Mouse (Mus musculus): ENCODE data around the gene Mgam. TPM values are rescaled to one million over a fixed set of nuclear protein-coding genes. Genes with fewer than 3 reads are reported as not detected.
"Not testable (repeated sequence)": the region's sequence is repeated elsewhere in the genome, so short reads cannot be mapped to it uniquely, and the experiment has no call there.

Mgam gene
- polyA plus RNA-seq, 1 experiment from 2014 or later = not detected

DNA sequence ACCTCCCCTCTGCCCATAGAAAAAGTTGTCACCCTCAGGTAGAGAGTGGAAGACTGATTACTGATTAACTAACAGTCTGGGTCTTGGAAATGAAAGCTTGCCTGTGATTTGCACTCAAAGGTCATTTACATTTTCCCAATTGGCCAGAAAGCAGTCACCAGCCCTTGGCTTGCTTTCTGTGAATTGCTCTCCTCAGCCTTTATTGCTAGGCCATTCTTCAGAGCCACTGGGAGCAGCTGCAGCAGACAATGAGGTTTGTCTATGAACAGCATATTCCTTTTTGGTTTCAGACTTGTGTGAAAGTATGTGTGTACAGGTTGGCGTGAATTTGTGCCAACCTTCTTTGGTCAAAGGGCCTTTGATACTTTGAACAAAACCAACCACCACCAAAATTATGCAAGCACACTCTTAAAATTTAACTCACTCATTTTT lies 6.0 kb downstream of the Mgam start:
- no peak for TF ChIP-seq CTCF (IDR thresholded peaks at IDR 0.05)
- in situ Hi-C loops (cut with MboI; ENCODE audit: low pct_unique_long_range_greater_than_20kb) = no loop called here
- no peaks in the 10 kb centered on the region for H3K27me3 ChIP-seq
- POLR2A ChIA-PET = no interaction called here
- DNase-seq (ENCODE audit: low read depth, low spot score) (no peak), ATAC-seq (no peak)
- CTCF ChIA-PET = no interaction called here

DNA sequence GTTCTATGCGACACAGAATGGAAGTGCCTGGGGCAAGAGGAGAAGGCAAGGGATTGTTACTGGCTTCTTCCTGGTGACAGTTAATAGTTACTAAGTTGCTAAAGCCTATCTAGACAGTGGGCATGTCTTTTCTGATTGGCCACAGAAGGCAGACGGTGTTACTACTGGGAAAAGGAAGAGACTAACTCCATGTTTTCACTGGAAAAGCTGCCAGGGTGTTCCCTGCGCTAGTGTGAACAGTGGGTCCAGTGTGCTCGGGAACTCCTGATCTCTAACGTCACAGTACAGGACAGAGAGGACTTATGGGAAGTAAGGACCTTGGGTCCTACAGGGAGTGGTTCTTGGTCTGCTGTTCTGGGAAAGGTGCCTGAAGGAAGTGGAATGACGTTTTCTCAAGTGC lies 6.9 kb downstream of the Mgam start:
- in situ Hi-C loops (cut with MboI; ENCODE audit: low pct_unique_long_range_greater_than_20kb) = no loop called here
- POLR2A ChIA-PET = no interaction called here
- no peak for ATAC-seq
- H3K27me3 ChIP-seq = peaks cover 8% of the 10 kb centered on the region
- CTCF ChIA-PET = no interaction called here
- no peak for TF ChIP-seq CTCF (IDR thresholded peaks at IDR 0.05)
- no peak for DNase-seq (ENCODE audit: low read depth, low spot score)

DNA sequence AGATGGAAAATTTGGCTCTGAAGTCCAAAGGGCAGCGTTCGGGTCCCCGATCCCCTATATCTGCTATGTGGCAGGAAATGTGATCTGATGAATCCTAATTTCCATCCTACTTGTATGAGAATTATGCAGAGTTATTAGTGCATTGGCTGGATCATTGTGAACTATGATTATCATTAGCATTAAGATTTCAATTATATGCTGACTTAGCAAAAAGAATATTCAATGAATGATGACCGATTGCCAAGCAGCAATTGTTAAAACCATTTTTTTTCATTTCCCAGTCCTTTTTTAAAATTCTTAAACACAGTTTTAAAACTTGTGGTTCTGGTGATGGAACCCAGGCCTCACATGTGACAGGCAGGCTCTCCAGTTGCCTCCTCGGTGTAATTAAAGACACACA lies 9.1 kb downstream of the Mgam start:
- no peak for ATAC-seq
- POLR2A ChIA-PET = no interaction called here
- peaks cover 13% of the 10 kb centered on the region for H3K27me3 ChIP-seq
- in situ Hi-C loops (cut with MboI; ENCODE audit: low pct_unique_long_range_greater_than_20kb) = no loop called here
- no peak for TF ChIP-seq CTCF (IDR thresholded peaks at IDR 0.05)
- DNase-seq (ENCODE audit: low read depth, low spot score) = no peak
- CTCF ChIA-PET = interaction anchor here (1.2 kb wide), 1 partner anchor 17 kb away, joined by 3 read pairs; no protein-coding TSS in a partner anchor

DNA sequence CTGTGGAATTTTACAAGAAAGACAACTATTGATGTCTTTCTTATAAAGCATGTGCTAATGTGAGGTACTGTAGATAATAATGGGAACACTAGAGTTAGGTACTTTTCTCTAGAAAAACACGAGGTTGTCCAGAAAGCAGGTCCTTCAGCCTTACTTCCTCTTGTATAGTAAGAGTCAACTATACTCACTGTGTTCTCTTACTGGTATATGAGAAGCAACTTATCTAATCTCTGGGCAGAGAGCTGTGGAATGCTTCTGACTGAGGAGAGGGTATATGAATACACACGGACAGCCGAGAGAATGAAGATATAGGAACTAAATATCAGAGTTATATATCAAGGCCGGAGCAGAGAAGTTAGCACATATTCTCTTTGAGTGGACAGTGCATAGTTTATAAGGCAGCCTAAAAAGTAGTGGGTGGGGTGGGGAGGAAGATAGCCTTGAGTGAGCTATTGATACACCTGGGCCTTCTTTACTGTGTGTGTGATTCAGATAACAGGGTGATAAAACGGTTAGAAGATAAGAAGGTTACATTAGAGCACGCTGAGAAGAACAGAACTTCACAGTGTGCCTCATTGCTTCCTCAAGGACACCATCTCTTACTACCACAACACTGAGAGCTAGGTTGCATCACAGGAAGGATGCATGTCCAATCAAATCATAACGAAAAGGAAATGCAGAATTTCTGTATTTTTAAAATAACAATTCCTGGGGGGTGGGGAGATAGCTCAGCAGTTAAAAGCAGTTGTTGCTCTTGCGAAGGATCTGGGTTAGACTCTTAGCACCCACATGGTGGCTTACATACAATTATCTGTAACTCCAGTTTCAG lies 12.3 kb downstream of the Mgam start:
- CTCF ChIA-PET = no interaction called here
- in situ Hi-C loops (cut with MboI; ENCODE audit: low pct_unique_long_range_greater_than_20kb) = no loop called here

DNA sequence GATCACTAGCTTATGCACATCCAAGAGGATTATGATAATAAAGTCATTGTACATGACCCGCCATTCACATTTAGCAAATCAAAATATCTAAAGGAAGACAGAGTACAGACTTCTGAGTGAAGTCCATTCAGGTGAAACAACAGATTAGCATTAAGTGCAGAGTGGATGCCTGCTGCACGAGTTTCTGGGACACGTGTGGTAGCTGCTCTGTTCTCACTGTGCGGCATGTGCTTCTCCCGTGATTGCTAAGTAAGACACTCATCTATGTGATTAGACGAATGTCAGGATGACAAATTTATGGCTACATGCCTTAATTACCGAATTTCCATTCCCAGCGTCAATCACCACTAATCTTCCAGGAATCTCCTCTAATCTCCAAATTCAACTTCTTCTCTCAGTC lies 17.1 kb downstream of the Mgam start:
- TF ChIP-seq CTCF (IDR thresholded peaks at IDR 0.05) = no peak
- in situ Hi-C loops (cut with MboI; ENCODE audit: low pct_unique_long_range_greater_than_20kb) = no loop called here
- peaks cover 23% of the 10 kb centered on the region for H3K27me3 ChIP-seq
- no peak for DNase-seq (ENCODE audit: low read depth, low spot score)
- ChIA-PET POLR2A (no interaction called here), CTCF (no interaction called here)
- ATAC-seq = no peak

More for the DNA sequence above, 12.3 kb downstream of the Mgam start:
- ATAC-seq (no peak), DNase-seq (ENCODE audit: low read depth, low spot score) (no peak)
- H3K27me3 ChIP-seq = peaks cover 24% of the 10 kb centered on the region
- no peak for TF ChIP-seq CTCF (IDR thresholded peaks at IDR 0.05)
- POLR2A ChIA-PET = no interaction called here

DNA sequence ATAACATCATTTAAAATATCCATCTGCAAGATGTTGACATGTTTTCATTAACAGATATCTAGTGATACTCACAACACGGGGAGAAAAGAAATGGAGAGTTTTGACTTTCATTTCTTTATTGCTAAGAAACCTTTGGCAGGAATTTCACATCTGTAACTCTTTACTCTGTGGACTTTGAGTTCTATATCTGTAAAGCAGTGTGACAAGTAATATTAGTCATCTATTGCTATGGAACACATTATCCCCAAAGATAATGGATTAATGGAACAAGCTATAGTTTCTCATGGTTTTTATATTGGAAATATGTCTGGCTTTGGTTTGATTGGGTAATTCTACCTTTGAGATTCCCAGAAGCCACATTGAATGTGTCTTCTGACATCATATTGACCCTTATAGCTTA lies 22.3 kb downstream of the Mgam start:
- ChIA-PET CTCF (no interaction called here), POLR2A (no interaction called here)
- ATAC-seq = no peak
- in situ Hi-C loops (cut with MboI; ENCODE audit: low pct_unique_long_range_greater_than_20kb) = no loop called here
- no peak for TF ChIP-seq CTCF (IDR thresholded peaks at IDR 0.05)
- DNase-seq (ENCODE audit: low read depth, low spot score) = no peak
- H3K27me3 ChIP-seq = peaks cover 12% of the 10 kb centered on the region

DNA sequence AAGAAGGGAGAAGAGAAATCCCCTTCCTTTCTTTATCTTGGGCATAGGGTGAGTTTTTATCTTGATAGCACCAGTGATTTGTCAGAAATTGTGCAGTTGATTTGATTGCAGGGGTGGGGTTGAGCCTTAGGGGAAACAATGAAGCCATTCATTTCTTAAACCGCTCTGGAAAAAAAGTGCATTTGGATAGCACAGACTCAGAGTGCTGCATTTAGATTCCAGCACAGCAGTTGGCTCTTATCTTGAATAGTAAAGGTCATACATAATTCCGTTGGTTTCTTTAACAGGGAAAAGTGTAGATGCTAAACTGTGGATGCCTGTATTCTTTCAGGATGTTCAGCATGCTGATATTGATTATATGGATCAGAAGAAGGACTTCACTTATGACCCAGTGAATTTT lies 32.3 kb downstream of the Mgam start:
- in situ Hi-C loops (cut with MboI; ENCODE audit: low pct_unique_long_range_greater_than_20kb) = no loop called here
- no peak for TF ChIP-seq CTCF (IDR thresholded peaks at IDR 0.05)
- H3K27me3 ChIP-seq = peaks cover 10% of the 10 kb centered on the region
- ATAC-seq (no peak), DNase-seq (ENCODE audit: low read depth, low spot score) (no peak)
- POLR2A ChIA-PET = no interaction called here
- CTCF ChIA-PET = no interaction called here

DNA sequence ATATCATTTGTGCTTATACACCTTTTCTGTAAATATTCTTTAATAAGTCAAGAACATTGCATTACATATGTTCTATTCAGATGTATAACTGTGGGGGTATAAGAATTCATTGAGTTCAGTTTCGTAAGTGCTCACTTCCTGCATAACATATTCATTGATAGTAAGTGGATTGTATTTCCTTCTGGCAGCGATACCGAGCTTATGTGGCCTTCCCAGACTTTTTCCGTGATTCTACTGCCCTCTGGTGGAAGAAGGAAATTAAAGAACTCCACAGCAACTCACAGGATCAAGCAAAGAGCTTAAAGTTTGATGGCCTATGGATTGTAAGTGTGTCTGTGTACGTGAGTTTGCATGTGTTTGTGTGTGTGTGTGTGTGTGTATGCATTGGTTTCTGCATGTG lies 60.5 kb downstream of the Mgam start:
- peaks cover 9% of the 10 kb centered on the region for H3K27me3 ChIP-seq
- ChIA-PET POLR2A (interaction anchor here (1.0 kb wide), 1 partner anchor 58 kb away, joined by 3 read pairs; no protein-coding TSS in a partner anchor), CTCF (interaction anchor here (0.9 to 1.8 kb wide), 6 partner anchors 8 to 265 kb away, joined by 3 to 8 read pairs (median 6); no protein-coding TSS in a partner anchor)
- in situ Hi-C loops (cut with MboI; ENCODE audit: low pct_unique_long_range_greater_than_20kb) = loop anchor here (5.0 kb wide), 2 partner anchors 72 to 207 kb away; no protein-coding TSS in a partner anchor
- peak; percentile 4 for DNase-seq (ENCODE audit: low read depth, low spot score)
- peak; percentile 74 for ATAC-seq
- peak; percentile 71 for TF ChIP-seq CTCF (IDR thresholded peaks at IDR 0.05)

DNA sequence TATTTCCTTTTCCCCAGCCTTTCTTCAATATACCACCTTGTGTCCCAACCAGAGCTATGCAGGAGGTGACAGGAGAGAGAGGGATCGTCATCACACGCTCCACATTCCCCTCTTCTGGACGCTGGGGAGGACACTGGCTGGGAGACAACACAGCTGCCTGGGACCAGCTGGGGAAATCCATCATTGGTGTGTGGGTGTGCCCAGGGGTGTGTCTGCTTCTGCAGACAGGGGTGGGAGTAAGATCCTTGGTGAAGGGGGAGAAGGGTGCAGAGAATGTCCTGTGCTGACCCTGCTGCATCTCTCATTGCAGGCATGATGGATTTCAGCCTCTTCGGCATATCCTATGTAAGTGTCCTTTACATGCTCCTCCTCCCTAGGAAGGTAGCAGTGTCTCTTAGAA lies 63.4 kb downstream of the Mgam start:
- H3K27me3 ChIP-seq; CTCF ChIA-PET; POLR2A ChIA-PET; DNase-seq (ENCODE audit: low read depth, low spot score); in situ Hi-C loops (cut with MboI; ENCODE audit: low pct_unique_long_range_greater_than_20kb); ATAC-seq: not testable (repeated sequence)

DNA sequence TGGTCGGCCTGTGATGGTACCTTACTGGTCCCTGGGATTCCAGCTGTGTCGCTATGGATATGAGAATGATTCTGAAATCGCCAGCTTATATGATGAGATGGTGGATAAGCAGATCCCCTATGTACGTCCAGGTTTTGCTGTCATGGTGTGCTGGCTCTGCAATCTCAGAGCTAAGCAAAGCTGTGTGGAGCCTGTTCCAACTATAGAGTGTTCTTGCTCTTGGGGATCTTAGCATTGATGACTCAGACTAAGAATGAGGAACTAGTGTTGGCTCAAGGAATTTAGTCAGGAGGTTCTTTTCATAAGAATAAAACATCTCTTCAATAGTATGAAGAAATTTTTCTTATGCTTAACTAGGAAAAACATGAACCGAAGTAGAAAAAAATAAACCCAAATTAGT lies 84.9 kb downstream of the Mgam start:
- in situ Hi-C loops (cut with MboI; ENCODE audit: low pct_unique_long_range_greater_than_20kb); CTCF ChIA-PET; ATAC-seq; DNase-seq (ENCODE audit: low read depth, low spot score); H3K27me3 ChIP-seq: not testable (repeated sequence)
- POLR2A ChIA-PET = interaction anchor here (0.5 kb wide), 1 partner anchor 23 kb away, joined by 3 read pairs; no protein-coding TSS in a partner anchor

DNA sequence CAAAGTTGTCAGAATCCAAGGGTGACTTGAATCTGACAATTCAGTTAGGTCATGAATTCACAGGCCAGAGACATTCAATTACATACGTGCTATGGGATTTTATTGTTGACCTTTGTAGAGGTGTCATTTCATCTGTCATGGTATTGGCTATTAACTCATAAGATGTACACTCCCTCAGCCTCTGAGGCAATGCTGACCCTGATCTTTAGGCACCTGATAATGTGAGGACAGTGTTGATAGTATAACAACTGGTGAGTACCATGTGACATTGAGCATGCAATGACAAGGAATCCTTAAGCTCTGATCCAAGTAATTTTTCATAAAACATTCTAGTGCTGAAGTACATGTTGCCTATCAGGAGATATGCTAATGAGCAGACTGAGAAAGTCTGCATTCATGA lies 87.1 kb downstream of the Mgam start:
- DNase-seq (ENCODE audit: low read depth, low spot score) (no peak), ATAC-seq (no peak)
- ChIA-PET CTCF (no interaction called here), POLR2A (no interaction called here)
- TF ChIP-seq CTCF (IDR thresholded peaks at IDR 0.05) = no peak
- in situ Hi-C loops (cut with MboI; ENCODE audit: low pct_unique_long_range_greater_than_20kb) = no loop called here
- no peaks in the 10 kb centered on the region for H3K27me3 ChIP-seq

DNA sequence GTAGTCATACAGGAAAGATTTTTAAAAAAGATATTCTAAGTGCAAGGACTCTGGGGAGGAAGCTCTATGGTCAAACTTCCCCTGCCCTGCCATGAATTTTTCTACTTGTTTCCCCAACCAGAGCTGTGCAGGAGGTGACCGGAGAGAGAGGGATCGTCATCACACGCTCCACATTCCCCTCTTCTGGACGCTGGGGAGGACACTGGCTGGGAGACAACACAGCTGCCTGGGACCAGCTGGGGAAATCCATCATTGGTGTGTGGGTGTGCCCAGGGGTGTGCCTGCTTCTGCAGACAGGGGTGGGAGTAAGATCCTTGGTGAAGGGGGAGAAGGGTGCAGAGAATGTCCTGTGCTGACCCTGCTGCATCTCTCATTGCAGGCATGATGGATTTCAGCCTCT lies 99.9 kb downstream of the Mgam start:
- ATAC-seq; in situ Hi-C loops (cut with MboI; ENCODE audit: low pct_unique_long_range_greater_than_20kb); POLR2A ChIA-PET; H3K27me3 ChIP-seq; DNase-seq (ENCODE audit: low read depth, low spot score); CTCF ChIA-PET: not testable (repeated sequence)
